Mouse (Mus musculus): ENCODE results near the gene Gnao1. TPM values are rescaled to one million over a fixed set of nuclear protein-coding genes. Genes with fewer than 3 reads are reported as not detected.

Gnao1 gene
- total RNA-seq, 2 experiments from 2014 or later = 1,067 to 1,097 TPM

DNA sequence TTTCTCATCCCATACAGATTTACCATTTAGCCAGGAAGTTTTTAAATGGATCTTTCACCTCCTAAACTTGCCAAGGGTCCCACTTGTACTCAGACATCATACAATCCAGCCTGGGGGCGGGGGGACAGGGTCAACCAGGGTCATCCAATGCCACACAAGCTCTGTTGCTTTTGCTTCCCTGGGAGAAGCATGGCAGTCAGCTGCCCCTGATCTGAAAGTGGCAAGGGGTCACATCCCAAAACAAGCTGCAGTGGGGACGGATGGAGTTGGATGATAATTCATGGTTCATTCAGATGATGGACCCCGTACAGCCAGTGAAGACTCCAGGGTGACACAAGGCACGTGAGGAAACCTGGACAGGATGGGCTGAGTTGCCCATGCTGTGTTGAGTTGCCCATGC is 74.0 kb downstream of the Gnao1 start:
- no peak for DNase-seq (ENCODE audit: extremely low spot score in 1 of 2, low spot score in 2 of 2)
- intact Hi-C loops (cut with DNase I) = no loop called here

DNA sequence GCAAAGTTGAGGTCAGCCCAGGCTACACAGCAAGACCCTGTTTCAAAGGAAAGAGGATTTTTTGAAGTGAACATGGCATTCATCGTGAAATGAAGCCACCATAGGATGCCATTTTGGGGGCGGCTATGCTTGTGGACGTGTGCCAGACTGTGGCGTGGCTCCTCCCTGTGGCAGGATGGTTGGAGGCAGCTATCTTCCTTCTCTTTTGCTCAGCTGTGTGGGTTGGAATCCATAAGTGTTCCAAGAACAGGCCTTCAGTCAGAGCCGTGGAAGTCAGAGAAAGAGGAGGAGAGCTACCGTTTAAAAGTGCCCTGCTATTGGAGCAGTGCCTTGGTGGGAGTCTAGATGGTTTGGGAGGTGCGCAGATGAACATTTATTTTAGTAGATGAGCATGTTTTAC is 74.5 kb downstream of the Gnao1 start:
- peak in 1 of 2 experiments; percentile 66 for DNase-seq (ENCODE audit: extremely low spot score in 1 of 2, low spot score in 2 of 2)
- intact Hi-C loops (cut with DNase I) = no loop called here

GRCm38 (mm10) chr8:93886181-93886580 is 76.4 kb downstream of the Gnao1 start:
- intact Hi-C loops (cut with DNase I) = no loop called here
- DNase-seq (ENCODE audit: extremely low spot score in 1 of 2, low spot score in 2 of 2) = no peak

GRCm38 (mm10) chr8:93888150-93888676 is 78.4 kb downstream of the Gnao1 start:
- no peak for DNase-seq (ENCODE audit: extremely low spot score in 1 of 2, low spot score in 2 of 2)
- intact Hi-C loops (cut with DNase I) = no loop called here

GRCm38 (mm10) chr8:93888702-93889480 is 79.1 kb downstream of the Gnao1 start:
- no peak for DNase-seq (ENCODE audit: extremely low spot score in 1 of 2, low spot score in 2 of 2)
- intact Hi-C loops (cut with DNase I) = no loop called here

DNA sequence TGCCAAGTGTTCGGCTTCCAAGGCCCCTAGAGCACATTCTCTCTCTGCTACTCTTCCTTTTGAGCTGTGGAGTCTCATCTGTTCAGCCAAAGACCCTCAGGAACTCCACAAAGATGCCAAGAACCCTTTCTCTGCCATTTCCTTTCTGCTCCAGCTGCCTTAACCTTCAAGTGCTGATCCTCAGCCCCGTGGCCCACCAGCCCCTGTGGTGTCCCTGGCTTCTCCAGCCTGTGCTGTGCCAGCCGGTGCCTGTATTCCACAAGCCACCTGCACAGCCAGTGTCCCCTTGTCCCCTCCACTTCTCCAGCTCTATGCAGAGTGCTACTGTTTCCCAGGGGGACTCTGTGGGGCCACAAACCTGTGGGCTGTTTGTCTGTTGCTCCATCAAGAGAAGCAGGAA is 83.8 kb downstream of the Gnao1 start:
- intact Hi-C loops (cut with DNase I) = no loop called here
- no peak for DNase-seq (ENCODE audit: extremely low spot score in 1 of 2, low spot score in 2 of 2)

GRCm38 (mm10) chr8:93896841-93897551 is 87.2 kb downstream of the Gnao1 start:
- DNase-seq (ENCODE audit: extremely low spot score in 1 of 2, low spot score in 2 of 2) = no peak
- intact Hi-C loops (cut with DNase I) = no loop called here

GRCm38 (mm10) chr8:93898570-93898969 is 88.8 kb downstream of the Gnao1 start:
- intact Hi-C loops (cut with DNase I) = no loop called here
- DNase-seq (ENCODE audit: extremely low spot score in 1 of 2, low spot score in 2 of 2) = no peak

DNA sequence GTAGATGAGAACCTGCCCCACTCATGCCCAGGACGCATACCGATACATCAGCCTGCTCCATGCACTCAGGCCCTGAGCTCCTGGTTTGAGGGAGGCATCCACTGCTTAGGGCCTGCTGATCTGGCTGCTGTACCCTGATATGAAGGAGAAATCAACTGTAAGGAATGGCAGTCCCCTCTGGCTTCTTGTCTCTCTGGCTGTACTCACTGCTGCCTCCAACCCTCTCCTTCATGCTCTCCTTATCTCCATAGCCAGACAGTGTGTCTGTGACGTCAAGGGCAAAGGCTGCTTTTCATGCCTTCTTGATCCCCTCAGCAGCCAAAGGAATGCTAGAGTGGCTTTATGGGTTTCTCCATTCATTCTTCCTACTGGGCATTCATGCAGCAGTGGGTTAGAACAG is 92.3 kb downstream of the Gnao1 start:
- intact Hi-C loops (cut with DNase I) = no loop called here

GRCm38 (mm10) chr8:93906961-93907360 is 97.2 kb downstream of the Gnao1 start:
- no peak for DNase-seq (ENCODE audit: extremely low spot score in 1 of 2, low spot score in 2 of 2)

More for the DNA sequence above, 92.3 kb downstream of the Gnao1 start:
- DNase-seq (ENCODE audit: extremely low spot score in 1 of 2, low spot score in 2 of 2) = no peak

GRCm38 (mm10) chr8:93907987-93908441 is 98.2 kb downstream of the Gnao1 start:
- peak in 1 of 2 experiments; percentile 62 for DNase-seq (ENCODE audit: extremely low spot score in 1 of 2, low spot score in 2 of 2)

More at GRCm38 (mm10) chr8:93906961-93907360, 97.2 kb downstream of the Gnao1 start:
- intact Hi-C loops (cut with DNase I) = no loop called here

GRCm38 (mm10) chr8:93908546-93908945 is 98.8 kb downstream of the Gnao1 start:
- peak in 1 of 2 experiments; percentile 39 for DNase-seq (ENCODE audit: extremely low spot score in 1 of 2, low spot score in 2 of 2)
- intact Hi-C loops (cut with DNase I) = no loop called here

More at GRCm38 (mm10) chr8:93907987-93908441, 98.2 kb downstream of the Gnao1 start:
- intact Hi-C loops (cut with DNase I) = no loop called here

DNA sequence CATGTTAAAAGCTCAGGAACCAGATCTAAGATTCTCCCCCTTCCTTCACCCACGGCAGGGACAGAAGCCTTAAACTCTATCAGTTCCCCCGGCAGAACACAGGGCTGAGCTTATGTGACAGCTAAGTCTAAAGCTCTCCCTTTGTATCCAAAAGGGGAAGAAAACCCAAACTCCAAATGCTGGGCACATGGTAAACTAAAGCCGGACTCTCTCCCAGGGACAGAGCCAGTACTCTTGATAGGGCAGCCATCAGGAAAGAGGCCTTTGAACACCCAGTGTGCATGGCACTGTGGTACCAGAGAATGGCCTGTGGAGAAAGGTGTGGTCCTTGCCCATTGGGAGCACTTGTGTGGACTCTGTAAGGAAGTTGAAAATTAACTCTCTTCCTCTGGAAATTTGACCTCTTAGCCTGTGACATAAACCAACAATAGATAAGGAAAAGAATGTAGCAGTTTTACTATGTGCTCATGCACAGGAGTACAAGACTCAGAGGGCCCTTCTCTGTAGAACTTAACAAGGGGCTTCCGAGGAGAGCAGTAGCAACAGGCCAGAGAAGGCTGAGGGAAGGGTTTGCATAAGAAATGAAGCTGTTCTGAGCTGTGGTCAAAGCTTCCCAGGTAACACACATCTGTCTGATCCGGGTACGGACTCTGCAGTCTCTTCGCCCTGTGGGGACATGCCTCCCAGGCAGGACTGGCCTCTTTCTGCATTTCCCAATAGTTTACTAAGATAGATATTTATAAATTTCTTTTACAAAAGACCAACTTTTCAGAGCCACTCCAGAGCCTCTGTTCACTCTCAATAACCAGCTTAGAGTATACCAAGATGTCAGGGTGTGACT is 102.2 kb downstream of the Gnao1 start:
- intact Hi-C loops (cut with DNase I) = no loop called here
- no peak for DNase-seq (ENCODE audit: extremely low spot score in 1 of 2, low spot score in 2 of 2)

GRCm38 (mm10) chr8:93917859-93918421 is 108.2 kb downstream of the Gnao1 start:
- intact Hi-C loops (cut with DNase I) = no loop called here

DNA sequence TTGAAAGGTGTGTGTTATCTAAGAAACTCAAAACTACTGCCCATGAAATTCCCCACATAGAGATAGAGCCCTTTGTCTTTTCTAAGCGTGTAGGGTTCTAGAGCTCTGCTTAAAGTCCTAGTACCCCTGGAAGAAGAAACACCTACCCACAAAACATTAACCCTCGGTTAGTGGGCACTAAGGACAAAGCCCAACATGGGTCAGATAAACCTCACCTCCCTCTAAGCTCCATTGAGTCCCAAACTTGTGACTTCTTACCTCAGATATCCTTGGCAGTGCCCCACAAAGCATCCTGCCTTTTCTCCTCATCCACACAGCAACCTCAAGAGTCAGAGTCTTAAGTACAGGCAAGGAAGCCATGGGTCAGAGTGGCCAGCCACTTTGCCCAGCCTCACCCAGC is 108.8 kb downstream of the Gnao1 start:
- intact Hi-C loops (cut with DNase I) = no loop called here

More at GRCm38 (mm10) chr8:93917859-93918421, 108.2 kb downstream of the Gnao1 start:
- DNase-seq (ENCODE audit: extremely low spot score in 1 of 2, low spot score in 2 of 2) = peak; percentile 84 to 89

DNA sequence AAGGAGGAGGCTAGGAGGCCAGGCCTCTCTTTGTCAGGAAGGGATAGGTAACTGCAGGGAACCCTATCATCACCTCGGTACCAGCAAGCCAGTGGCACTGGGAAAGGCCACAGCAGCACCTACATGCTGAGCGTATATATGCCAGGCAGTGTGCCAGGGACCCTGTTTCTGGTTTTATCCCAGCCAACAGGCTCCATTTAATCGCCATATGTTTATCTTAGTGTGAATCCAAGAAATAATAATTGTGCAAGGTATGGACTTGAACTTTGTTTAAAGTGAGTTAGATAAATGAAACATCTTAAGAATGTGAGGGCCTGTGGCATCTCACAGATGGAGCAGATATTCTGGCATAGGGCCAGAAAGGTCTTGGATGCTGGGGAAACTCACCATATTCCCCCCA is 109.7 kb downstream of the Gnao1 start:
- no peak for DNase-seq (ENCODE audit: extremely low spot score in 1 of 2, low spot score in 2 of 2)

More for the DNA sequence above, 108.8 kb downstream of the Gnao1 start:
- no peak for DNase-seq (ENCODE audit: extremely low spot score in 1 of 2, low spot score in 2 of 2)

GRCm38 (mm10) chr8:93919916-93920589 is 110.3 kb downstream of the Gnao1 start:
- intact Hi-C loops (cut with DNase I) = loop anchor here (5.0 kb wide), 1 partner anchor 108 kb away; no protein-coding TSS in a partner anchor
- DNase-seq (ENCODE audit: extremely low spot score in 1 of 2, low spot score in 2 of 2) = peak in 1 of 2 experiments; percentile 52

More for the DNA sequence above, 109.7 kb downstream of the Gnao1 start:
- intact Hi-C loops (cut with DNase I) = no loop called here

GRCm38 (mm10) chr8:93920590-93920948 is 110.8 kb downstream of the Gnao1 start:
- DNase-seq (ENCODE audit: extremely low spot score in 1 of 2, low spot score in 2 of 2) = no peak
- intact Hi-C loops (cut with DNase I) = loop anchor here (5.0 kb wide), 1 partner anchor 108 kb away; no protein-coding TSS in a partner anchor

Data from left cerebral cortex, postnatal 10 days (tissue).